Mouse (Mus musculus): ENCODE measurements around the gene Esrra. TPM values are rescaled to one million over a fixed set of nuclear protein-coding genes. Genes with fewer than 3 reads are reported as not detected.

Esrra gene
- total RNA-seq, 2 experiments from 2014 or later = 2.4 to 3.1 TPM

GRCm38 (mm10) chr19:6941372-6942248 is 20.0 kb upstream of the Esrra start, which contains the start of gene Bad:
Gene Bad (plus strand): TSS chr19:6941861.
- peak; percentile 73 for ATAC-seq (replicated peaks; ENCODE audit: low FRiP score, poor library complexity, severe bottlenecking)

- no peak for ATAC-seq (replicated peaks; ENCODE audit: low FRiP score, poor library complexity, severe bottlenecking)
Measured at GRCm38 (mm10) chr19:6940396-6941351, 19.1 kb upstream of the Esrra start.

- ATAC-seq (replicated peaks; ENCODE audit: low FRiP score, poor library complexity, severe bottlenecking) = no peak
Measured at GRCm38 (mm10) chr19:6939106-6940002, 17.7 kb upstream of the Esrra start.

GRCm38 (mm10) chr19:6937541-6938465 is 16.2 kb upstream of the Esrra start:
- no peak for ATAC-seq (replicated peaks; ENCODE audit: low FRiP score, poor library complexity, severe bottlenecking)

- 0 out of 2 replicates have a peak, but pooled peaks have one; percentile 34 for ATAC-seq (replicated peaks; ENCODE audit: low FRiP score, poor library complexity, severe bottlenecking)
Measured at GRCm38 (mm10) chr19:6936299-6936698, 14.7 kb upstream of the Esrra start.

- ATAC-seq (replicated peaks; ENCODE audit: low FRiP score, poor library complexity, severe bottlenecking) = no peak
Measured at GRCm38 (mm10) chr19:6934195-6934977, 12.8 kb upstream of the Esrra start, which contains the start of gene Kcnk4. Gene Kcnk4 (minus strand): TSS chr19:6934515.

- no peak for ATAC-seq (replicated peaks; ENCODE audit: low FRiP score, poor library complexity, severe bottlenecking)
Measured at GRCm38 (mm10) chr19:6933436-6934194, 12.0 kb upstream of the Esrra start.

- no peak for ATAC-seq (replicated peaks; ENCODE audit: low FRiP score, poor library complexity, severe bottlenecking)
Measured at GRCm38 (mm10) chr19:6933102-6933435, 11.5 kb upstream of the Esrra start.

GRCm38 (mm10) chr19:6932018-6932417 is 10.4 kb upstream of the Esrra start:
- no peak for ATAC-seq (replicated peaks; ENCODE audit: low FRiP score, poor library complexity, severe bottlenecking)

GRCm38 (mm10) chr19:6931002-6931401 is 9.4 kb upstream of the Esrra start:
- no peak for ATAC-seq (replicated peaks; ENCODE audit: low FRiP score, poor library complexity, severe bottlenecking)

- no peak for ATAC-seq (replicated peaks; ENCODE audit: low FRiP score, poor library complexity, severe bottlenecking)
Measured at GRCm38 (mm10) chr19:6928080-6928479, 6.5 kb upstream of the Esrra start.

- no peak for ATAC-seq (replicated peaks; ENCODE audit: low FRiP score, poor library complexity, severe bottlenecking)
Measured at GRCm38 (mm10) chr19:6926559-6927255, 5.1 kb upstream of the Esrra start.

- ATAC-seq (replicated peaks; ENCODE audit: low FRiP score, poor library complexity, severe bottlenecking) = no peak
Measured at GRCm38 (mm10) chr19:6925611-6926329, 4.2 kb upstream of the Esrra start.

- no peak for ATAC-seq (replicated peaks; ENCODE audit: low FRiP score, poor library complexity, severe bottlenecking)
Measured at GRCm38 (mm10) chr19:6925307-6925573, 3.6 kb upstream of the Esrra start, which contains the start of gene Catsperz. Gene Catsperz (minus strand): TSS chr19:6925380.

GRCm38 (mm10) chr19:6924461-6925306 is 3.1 kb upstream of the Esrra start:
- no peak for ATAC-seq (replicated peaks; ENCODE audit: low FRiP score, poor library complexity, severe bottlenecking)

All from erythroblast, adult 5-6 weeks (primary cell).